Mouse (Mus musculus) limb, embryonic 11.5 days (tissue): ENCODE data around the gene Sept11. TPM values are rescaled to one million over a fixed set of nuclear protein-coding genes. Genes with fewer than 3 reads are reported as not detected.
A peak's percentile ranks its signal among the peaks of the same experiment; 100 is the strongest.

Experiments used
- ATAC-seq: fragments of 200-750 bp; cut with Nextera tagmentation; 2 replicates; pipeline ENCODE4 v1.8.0; 2017; ENCODE audit warnings: low read depth; ENCODE audit not compliant: insufficient number of reproducible peaks, low FRiP score, low TSS enrichment
- DNase-seq: peaks from one replicate; pipeline ENCODE4 v3.0.0-alpha.2; 2015; ENCODE audit warnings: low spot score
- H3K27ac ChIP-seq: fragments of 300-500 bp; sonication (generic); replicated peaks from 2 replicates; pipeline ENCODE4 v1.5.1; 2014; ENCODE audit warnings: low read depth, mild to moderate bottlenecking, low read length
- H3K27me3 ChIP-seq: fragments of 300-500 bp; sonication (generic); 2 replicates; pipeline ENCODE4 v1.6.1; 2014; ENCODE audit warnings: mild to moderate bottlenecking, low read length, mixed read lengths; ENCODE audit not compliant: control insufficient read depth, insufficient read depth
- H3K36me3 ChIP-seq: fragments of 300-500 bp; sonication (generic); 2 replicates; pipeline ENCODE4 v1.6.1; 2014; ENCODE audit warnings: mild to moderate bottlenecking, low read length, moderate library complexity, mixed read lengths; ENCODE audit not compliant: control insufficient read depth, insufficient read depth
- H3K4me1 ChIP-seq: fragments of 300-500 bp; sonication (generic); 2 replicates; pipeline ENCODE4 v1.6.1; 2014; ENCODE audit warnings: low read length, mixed read lengths; ENCODE audit not compliant: control insufficient read depth, insufficient read depth
- H3K4me2 ChIP-seq: fragments of 300-500 bp; sonication (generic); 2 replicates; pipeline ENCODE4 v1.6.1; 2014; ENCODE audit warnings: low read depth, mild to moderate bottlenecking, moderate library complexity; ENCODE audit not compliant: severe bottlenecking
- H3K4me3 ChIP-seq: fragments of 300-500 bp; sonication (generic); 2 replicates; pipeline ENCODE4 v1.5.1; 2014; ENCODE audit warnings: low read depth, low read length
- H3K9ac ChIP-seq: fragments of 300-500 bp; sonication (generic); 2 replicates; pipeline ENCODE4 v1.6.1; 2014; ENCODE audit warnings: mild to moderate bottlenecking, low read length
- H3K9me3 ChIP-seq: fragments of 300-500 bp; sonication (generic); 2 replicates; pipeline ENCODE4 v1.6.1; 2016; ENCODE audit warnings: low read length; ENCODE audit not compliant: control insufficient read depth
- WGBS: fragments of 180-500 bp; shearing (Covaris S2); extraction: QIAGEN DNeasy Blood & Tissue Kit; methylation state at CpG from one replicate; pipeline ENCODE4 v1.1.7; 2014; 5-methylcytosine and 5-hydroxymethylcytosine counted together
- polyA plus RNA-seq: library from polyadenylated mRNA; unstranded; fragments of >200 nt; fragmentation: Nextera tagmentation; extraction: Ambion mirVana; gene quantifications from 2 replicates; pipeline ENCODE4 v1.2.1, GENCODE M21; 2014

Sept11 gene
- polyA plus RNA-seq, 1 experiment from 2014 or later, result 276 TPM

DNA sequence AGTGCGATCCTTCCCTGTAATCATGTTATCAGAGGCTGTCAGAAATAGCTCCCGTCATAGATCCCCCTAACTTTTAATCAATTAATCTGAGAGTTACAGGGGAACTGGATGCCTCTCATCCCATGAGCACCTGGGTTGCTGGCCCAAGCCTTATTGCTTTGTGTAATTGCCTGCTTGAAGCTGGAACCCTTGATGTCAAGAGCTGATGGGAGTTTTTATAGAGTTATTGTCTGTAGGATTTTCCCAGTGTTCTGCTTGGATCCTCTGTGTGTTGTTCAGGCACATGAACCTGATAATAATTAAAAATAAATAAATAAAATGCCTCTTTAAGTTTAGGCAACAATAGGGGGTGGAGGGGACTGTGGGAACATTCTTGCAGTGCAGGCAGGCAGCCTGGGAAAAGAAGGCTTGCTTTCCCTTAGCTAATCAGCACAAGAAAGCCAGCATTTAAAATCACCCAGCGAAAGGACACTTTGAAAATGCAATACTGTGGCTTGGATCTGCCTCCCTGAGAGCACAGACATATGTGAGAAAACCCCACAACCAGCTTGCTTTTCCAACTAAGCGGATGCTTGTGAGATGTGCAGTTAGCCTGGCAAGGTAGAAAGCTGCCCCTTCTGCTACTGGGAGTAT, 33.8 kb downstream of the Sept11 start:
- H3K4me3 ChIP-seq, result no peak overlapping the region
- H3K27me3 ChIP-seq, result no peaks in the 10 kb centered on the region
- H3K9me3 ChIP-seq, result no peaks in the 10 kb centered on the region
- H3K4me1 ChIP-seq, result peaks cover 60% of the 10 kb centered on the region
- H3K27ac ChIP-seq, result no peak overlapping the region
- no peak overlapping the region for H3K9ac ChIP-seq
- no peak for DNase-seq
- 44% methylated on average over 4 of the region's 4 CpGs for WGBS
- no peak for ATAC-seq
- H3K4me2 ChIP-seq, result no peak overlapping the region
- no peaks in the 10 kb centered on the region for H3K36me3 ChIP-seq

- Histone ChIP-seq H3K27ac (no peak overlapping the region), H3K9ac (no peak overlapping the region), H3K9me3 (no peaks in the 10 kb centered on the region), H3K36me3 (no peaks in the 10 kb centered on the region), H3K4me3 (no peak overlapping the region), H3K4me1 (peaks cover 66% of the 10 kb centered on the region), H3K4me2 (no peak overlapping the region), H3K27me3 (no peaks in the 10 kb centered on the region)
- no peak for ATAC-seq
- 47% methylated on average over 3 of the region's 3 CpGs for WGBS
- no peak for DNase-seq
Measured at GRCm38 (mm10) chr5:93127722-93128121, 34.5 kb downstream of the Sept11 start.

- no peak overlapping the region for H3K4me2 ChIP-seq
- no peaks in the 10 kb centered on the region for H3K27me3 ChIP-seq
- no peak overlapping the region for H3K4me3 ChIP-seq
- no peak for DNase-seq
- no peak for ATAC-seq
- no peak overlapping the region for H3K9ac ChIP-seq
- H3K27ac ChIP-seq, result no peak overlapping the region
- 68% methylated on average over 3 of the region's 3 CpGs for WGBS
- H3K36me3 ChIP-seq, result no peaks in the 10 kb centered on the region
- peaks cover 73% of the 10 kb centered on the region for H3K4me1 ChIP-seq
- H3K9me3 ChIP-seq, result no peaks in the 10 kb centered on the region
Measured at GRCm38 (mm10) chr5:93128765-93129164, 35.5 kb downstream of the Sept11 start.

DNA sequence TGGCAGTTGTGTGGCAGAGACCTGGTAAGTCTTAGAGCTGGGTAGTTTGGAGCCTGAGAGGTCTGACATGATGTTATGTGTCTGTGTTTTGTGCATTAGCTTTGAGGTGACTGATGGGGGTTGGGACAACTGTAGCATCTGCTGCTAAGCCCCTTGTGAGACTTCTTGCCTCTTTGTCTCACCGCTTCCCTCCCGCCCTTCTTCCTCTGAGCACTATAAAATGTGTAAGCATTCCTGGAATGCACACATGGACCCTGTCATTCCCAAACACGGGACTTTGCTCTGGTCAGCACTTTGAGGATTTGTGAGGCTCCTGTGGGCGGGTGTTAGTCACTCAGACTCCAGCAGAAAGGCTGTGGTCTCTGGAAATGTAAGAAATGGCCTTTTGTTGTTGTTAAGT, 36.7 kb downstream of the Sept11 start:
- Histone ChIP-seq H3K4me1 (peaks cover 75% of the 10 kb centered on the region), H3K9ac (no peak overlapping the region), H3K4me3 (no peak overlapping the region), H3K27me3 (no peaks in the 10 kb centered on the region), H3K27ac (peak overlapping the region; percentile 43; the same call in 1 of the 2 replicates), H3K36me3 (no peaks in the 10 kb centered on the region), H3K9me3 (no peaks in the 10 kb centered on the region), H3K4me2 (no peak overlapping the region)
- WGBS, result 4% methylated on average over 4 of the region's 4 CpGs
- ATAC-seq (peak; percentile 49; the same call in 1 of the 2 replicates), DNase-seq (peak; percentile 67)

- Histone ChIP-seq H3K9ac (no peak overlapping the region), H3K27me3 (no peaks in the 10 kb centered on the region), H3K4me2 (no peak overlapping the region), H3K4me3 (no peak overlapping the region), H3K27ac (no peak overlapping the region), H3K9me3 (no peaks in the 10 kb centered on the region), H3K4me1 (peaks cover 84% of the 10 kb centered on the region), H3K36me3 (no peaks in the 10 kb centered on the region)
- DNase-seq (no peak), ATAC-seq (no peak)
- 72% methylated on average over 4 of the region's 4 CpGs for WGBS
Measured at GRCm38 (mm10) chr5:93131401-93131800, 38.2 kb downstream of the Sept11 start.

- Histone ChIP-seq H3K9me3 (no peaks in the 10 kb centered on the region), H3K4me2 (peak overlapping the region; percentile 10; the same call in 1 of the 2 replicates), H3K36me3 (no peaks in the 10 kb centered on the region), H3K27me3 (no peaks in the 10 kb centered on the region), H3K4me3 (no peak overlapping the region), H3K4me1 (peaks cover 77% of the 10 kb centered on the region), H3K27ac (peak overlapping the region; percentile 69), H3K9ac (no peak overlapping the region)
- WGBS, result 10% methylated on average over 10 of the region's 10 CpGs
- ATAC-seq, result no peak; the same call in 1 of the 2 replicates
- DNase-seq, result peak; percentile 62
Measured at GRCm38 (mm10) chr5:93133445-93134244, 40.4 kb downstream of the Sept11 start.

- DNase-seq (peak; percentile 40), ATAC-seq (0 out of 2 replicates have a peak, but pooled peaks have one; percentile 12)
- Histone ChIP-seq H3K27me3 (no peaks in the 10 kb centered on the region), H3K9ac (no peak overlapping the region), H3K27ac (no peak overlapping the region), H3K36me3 (peaks cover 6% of the 10 kb centered on the region; the same call in 1 of the 2 replicates), H3K4me3 (no peak overlapping the region), H3K9me3 (no peaks in the 10 kb centered on the region), H3K4me1 (peaks cover 59% of the 10 kb centered on the region), H3K4me2 (no peak overlapping the region)
- WGBS, result 43% methylated on average over 10 of the region's 10 CpGs
Measured at GRCm38 (mm10) chr5:93135368-93136107, 42.3 kb downstream of the Sept11 start.

- WGBS, result 76% methylated on average over 5 of the region's 5 CpGs
- ATAC-seq (no peak), DNase-seq (no peak)
- Histone ChIP-seq H3K4me3 (no peak overlapping the region), H3K9me3 (no peaks in the 10 kb centered on the region), H3K27ac (peak overlapping the region; percentile 38; the same call in 1 of the 2 replicates), H3K4me2 (no peak overlapping the region), H3K36me3 (peaks cover 6% of the 10 kb centered on the region; the same call in 1 of the 2 replicates), H3K9ac (no peak overlapping the region), H3K27me3 (no peaks in the 10 kb centered on the region), H3K4me1 (peaks cover 44% of the 10 kb centered on the region)
Measured at GRCm38 (mm10) chr5:93136956-93137586, 43.8 kb downstream of the Sept11 start.
